Mouse (Mus musculus): ENCODE measurements at regions not wholly inside any gene's neighbourhood (a gene's known extent, or its start where the extent isn't known, plus 50 kb on each side); places are given as distances from the start of the nearest gene placed in this dataset.

DNA sequence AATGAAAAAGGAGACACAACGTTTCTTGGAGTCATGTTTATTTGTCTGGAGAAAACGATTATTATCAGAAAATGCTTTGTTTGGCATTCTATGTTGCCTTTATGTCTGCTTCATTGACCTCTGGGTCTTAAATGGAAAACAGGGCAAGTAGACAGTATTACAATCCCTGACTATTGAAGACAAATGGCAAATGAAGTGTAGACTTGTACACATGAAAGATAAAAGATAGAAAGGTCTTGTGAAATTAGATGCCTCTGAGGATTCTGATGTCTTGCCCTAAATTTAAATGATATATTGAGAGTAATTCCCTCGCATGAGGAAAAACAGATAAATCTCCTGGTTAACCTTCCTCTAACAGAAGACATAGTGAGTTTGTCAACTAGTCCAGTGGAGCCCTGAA lies 1186.7 kb downstream of the Slitrk1 start:
- no peak for DNase-seq (ENCODE audit: inconsistent ontology term)

DNA sequence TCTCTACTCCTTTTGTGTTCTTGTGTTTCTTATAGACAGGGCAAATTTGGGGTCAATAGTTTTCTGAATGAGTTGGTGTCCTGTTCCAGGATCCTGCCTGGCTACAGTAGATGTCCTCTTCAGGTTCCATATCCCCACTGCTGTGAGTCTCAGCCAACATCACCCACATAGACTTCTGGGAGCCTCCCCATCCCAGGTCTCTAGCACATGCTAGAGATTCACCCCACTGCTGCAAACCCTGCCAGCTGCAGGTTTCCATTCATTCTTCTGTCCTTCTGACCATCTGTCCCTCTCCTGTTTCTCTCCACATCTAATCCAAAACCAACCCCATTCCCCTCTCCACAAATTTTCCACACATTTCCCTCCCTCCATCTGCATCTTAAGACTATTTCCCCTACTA lies 1225.6 kb downstream of the Slitrk1 start:
- DNase-seq (ENCODE audit: inconsistent ontology term) = no peak

DNA sequence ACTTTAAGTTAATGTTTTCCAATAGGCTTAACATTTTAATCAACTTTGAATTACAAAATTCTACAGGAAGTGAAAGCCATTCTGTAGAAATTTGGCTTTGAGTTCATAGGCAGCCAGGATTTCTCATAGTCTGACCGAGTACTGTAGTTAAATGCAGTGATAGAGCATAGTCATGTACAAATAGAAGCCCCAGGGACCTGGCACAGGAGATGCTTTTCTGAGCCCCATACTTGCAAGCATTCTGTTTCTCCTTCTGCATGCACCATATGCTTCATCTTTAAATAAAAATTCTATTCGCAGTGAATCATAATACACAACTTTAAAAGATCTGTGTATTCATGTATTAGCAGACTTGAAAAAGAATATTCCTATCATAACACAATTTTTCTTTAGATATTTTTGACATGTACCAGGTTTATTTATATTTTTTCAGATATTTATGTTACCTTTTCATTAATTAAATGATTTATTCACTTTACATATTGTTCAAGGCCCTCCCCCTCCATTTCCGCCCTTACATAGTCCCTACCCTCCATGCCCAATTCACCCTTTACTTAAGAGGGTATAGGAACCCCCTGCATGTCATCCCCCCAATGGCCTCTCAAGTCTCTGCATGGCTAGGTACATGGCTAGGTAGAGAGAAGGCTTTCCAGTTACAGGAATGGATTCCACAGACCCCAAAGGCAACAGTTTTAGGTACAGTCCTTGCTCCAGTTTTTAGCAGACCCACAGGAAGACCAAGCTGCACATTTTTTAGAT lies 1226.5 kb downstream of the Slitrk1 start:
- DNase-seq (ENCODE audit: inconsistent ontology term) = no peak

DNA sequence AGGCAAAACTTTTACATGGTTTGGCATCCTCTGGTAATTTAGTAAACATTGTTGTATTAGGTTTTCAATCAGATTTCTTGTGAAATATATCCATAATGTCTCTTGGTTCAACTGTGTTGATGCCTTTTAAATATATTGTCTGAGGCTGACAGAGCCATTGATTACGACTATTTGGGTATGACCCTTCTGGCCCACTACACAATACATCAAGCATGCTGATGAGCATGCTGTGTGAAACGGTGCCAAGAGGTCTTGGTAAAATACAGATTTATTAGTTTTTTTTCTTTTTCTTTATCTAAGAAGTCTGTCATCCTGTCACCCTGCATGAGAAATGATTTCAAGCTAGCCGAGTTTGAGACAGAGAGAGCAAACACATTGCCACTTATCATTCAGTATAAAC lies 1257.4 kb downstream of the Slitrk1 start:
- DNase-seq (ENCODE audit: inconsistent ontology term) = no peak

DNA sequence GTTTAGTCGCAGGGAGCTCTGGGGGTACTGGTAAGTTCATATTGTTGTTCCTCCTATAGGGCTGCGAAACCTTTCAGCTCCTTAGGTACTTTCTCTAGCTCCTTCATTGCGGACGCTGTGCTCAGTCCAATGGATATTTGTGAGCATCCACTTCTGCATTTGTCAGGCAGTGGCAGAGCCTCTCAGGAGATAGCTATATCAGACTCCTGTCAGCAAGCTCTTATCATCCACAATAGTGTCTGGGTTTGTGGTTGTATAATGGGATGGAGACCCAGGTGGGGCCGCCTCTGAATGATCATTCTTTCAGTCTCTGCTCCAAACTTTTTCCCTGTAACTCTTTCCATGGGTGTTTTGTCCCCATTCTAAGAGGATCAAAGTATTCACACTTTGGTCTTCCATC lies 1298.5 kb downstream of the Slitrk1 start:
- DNase-seq (ENCODE audit: inconsistent ontology term) = no peak

DNA sequence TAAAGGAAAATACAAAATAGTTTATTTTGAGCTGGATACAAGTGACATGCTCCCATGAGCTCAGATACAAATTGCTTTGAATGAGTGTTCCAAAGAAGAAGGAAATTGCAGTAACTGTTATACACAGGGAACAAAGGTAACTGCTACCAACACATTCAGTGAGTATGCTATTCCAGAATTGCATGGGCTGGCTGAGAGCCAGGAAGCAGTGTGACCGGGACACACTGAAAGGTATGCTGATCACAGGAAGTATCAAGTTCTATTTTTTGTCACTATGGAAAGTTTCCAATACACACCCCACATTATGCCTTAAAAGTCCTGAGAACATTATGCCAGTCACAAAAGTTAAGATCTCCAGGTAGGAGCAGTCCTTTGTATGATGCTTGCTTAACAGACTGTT lies 1299.6 kb downstream of the Slitrk1 start:
- DNase-seq (ENCODE audit: inconsistent ontology term) = no peak

DNA sequence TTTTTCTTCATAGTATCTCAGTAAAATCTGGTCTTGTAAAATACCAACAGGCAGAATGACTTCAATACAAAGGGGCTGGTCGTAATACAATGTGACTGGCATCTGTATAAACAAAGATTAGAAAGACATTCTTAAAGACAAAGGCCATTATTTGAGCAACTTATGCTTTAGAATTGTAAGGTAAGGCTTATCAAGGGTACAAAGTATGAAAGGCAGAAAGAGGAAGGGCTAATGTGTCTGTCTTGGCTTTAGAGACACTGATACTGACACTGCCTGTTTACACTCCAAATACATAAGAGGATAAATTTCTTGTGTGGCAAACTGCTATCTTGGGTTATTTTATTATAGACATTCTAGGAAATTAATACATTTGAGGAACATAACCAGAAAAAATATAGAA lies 1310.8 kb downstream of the Slitrk1 start:
- no peak for DNase-seq (ENCODE audit: inconsistent ontology term)

DNA sequence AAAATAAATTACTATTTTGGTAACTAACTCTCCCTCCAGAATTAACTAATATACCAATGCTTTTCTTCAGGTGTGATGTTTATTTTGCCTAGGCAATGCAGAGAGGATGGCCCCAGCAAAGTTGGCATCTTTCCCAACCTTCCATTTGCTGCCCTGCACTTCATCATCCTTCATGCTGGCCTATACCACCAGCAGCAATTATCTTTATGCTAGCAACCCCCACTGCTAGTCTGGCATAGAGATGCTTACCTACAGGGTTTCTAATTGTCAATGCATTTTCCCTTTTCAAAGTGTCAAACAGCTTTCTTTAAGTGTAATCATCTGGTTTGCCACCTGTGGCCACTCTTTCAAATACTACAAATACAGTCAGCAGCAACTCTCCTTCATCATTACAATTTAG lies 1327.2 kb downstream of the Slitrk1 start:
- DNase-seq (ENCODE audit: inconsistent ontology term) = no peak

DNA sequence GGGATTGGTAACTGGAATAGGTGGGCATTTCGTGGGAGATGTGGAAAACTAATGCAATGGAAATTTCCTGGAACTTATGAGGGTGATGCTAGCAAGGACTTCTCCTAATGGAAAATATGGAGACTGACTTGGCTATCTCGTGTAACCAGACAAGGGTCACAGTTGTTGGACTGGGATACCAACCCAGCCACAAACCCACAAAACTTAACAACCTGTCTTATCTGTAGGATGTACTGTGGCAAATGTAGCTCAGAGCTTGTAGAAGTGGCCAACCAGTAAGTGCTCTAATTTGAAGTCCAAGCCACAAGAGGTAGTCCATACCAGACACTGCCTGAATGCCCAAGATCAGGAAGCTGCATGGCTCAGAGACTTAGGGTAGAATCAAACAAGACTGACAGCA lies 1329.7 kb downstream of the Slitrk1 start:
- DNase-seq (ENCODE audit: inconsistent ontology term) = no peak

DNA sequence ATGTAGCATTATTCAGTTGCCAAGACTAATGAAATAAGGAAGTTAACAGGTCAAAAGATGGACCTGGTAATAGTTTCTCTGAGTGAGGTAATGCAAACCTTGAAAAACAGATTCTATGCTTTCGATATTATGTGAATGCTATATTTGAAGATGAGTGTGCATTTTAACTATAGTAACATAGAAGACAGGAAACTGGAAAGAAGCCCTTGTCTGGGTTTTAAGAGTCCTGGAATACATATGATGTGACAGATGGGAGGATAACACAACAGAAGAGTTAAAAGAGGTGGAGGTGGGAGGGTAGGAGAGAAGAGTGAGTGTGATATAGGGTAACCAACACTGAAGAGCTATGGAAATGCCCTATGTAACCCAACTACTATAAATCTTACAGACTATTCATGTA lies 1343.3 kb downstream of the Slitrk1 start:
- DNase-seq (ENCODE audit: inconsistent ontology term) = no peak

DNA sequence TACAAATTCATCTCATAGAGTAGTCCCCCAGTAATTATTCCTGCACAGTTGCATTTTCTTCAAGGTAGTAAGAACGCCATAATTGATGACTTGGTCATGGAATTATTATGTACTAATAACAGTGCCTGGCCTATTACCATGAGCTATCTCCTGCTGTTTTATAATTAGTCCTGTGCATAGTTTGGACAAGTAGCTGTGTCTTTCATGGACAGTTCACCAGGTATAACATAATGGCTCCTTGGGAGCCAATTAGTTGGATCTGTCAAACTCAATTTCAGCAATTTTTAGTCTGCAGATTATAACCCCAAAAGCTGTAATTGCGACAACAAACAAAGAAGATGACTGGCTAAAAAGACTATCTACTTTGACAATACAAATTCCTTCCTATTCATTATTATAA lies 1345.5 kb downstream of the Slitrk1 start:
- peak; percentile 87 for DNase-seq (ENCODE audit: inconsistent ontology term)

Data from Muller cell, postnatal 12 days (primary cell).